In the genomic region with DNA sequence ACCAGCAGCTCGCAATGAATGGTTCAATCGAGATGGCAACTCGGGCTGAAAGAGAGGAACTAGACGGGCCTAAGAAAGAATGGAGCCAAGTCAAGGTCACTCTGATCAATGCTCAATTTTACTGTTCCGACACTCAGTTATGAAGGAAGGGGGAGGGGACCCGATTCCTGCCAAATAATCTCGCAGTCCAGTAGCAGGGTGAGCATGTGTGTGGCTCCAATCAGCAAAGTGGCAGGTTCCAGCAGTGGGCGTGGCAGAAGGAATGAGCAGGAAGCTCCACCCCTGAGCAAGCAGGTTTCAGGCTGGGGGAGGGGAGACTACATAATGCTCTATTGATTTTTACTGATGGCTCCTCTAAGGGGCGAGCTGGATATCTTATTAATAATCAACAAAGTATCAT, we compare ENCODE assay signal across 24 mouse cellular contexts. TPM values are rescaled to one million over a fixed set of nuclear protein-coding genes. Genes with fewer than 3 reads are reported as not detected.
DNase-seq lines count a peak whose midpoint lies in the region; ATAC-seq and TF ChIP-seq lines count a peak whose summit lies in the region.
"Not testable (repeated sequence)": the region's sequence is repeated elsewhere in the genome, so short reads cannot be mapped to it uniquely, and the experiment has no call there.
"Had no signal": no experiment of that assay in that cellular context is flagged by ENCODE, and none has a peak within 500 bp of the region (broad histone marks: within the 10 kb centered on the region; RNA-seq: fewer than 3 reads in every experiment).

No protein-coding gene starts in this region.

- H3K4me1 ChIP-seq in hindbrain, embryonic 11.5 days (replicated peaks; ENCODE audit: control insufficient read depth, insufficient read depth, low read length); hindbrain, embryonic 15.5 days (replicated peaks); hindbrain, postnatal 0 days (ENCODE audit: insufficient read depth, low read length); neural tube, embryonic 13.5 days (replicated peaks): not testable (repeated sequence)

- peak; percentile 10 for DNase-seq in brain, embryonic 14.5 days (ENCODE audit: low read depth)
- not testable (repeated sequence) for DNase-seq in hindbrain, embryonic 11.5 days (ENCODE audit: low spot score)
- DNase-seq in hindbrain, postnatal 0 days (ENCODE audit: low spot score) = peak; percentile 2
- peak; percentile 52 for DNase-seq in kidney, adult 9 months

- not testable (repeated sequence) for H3K9ac ChIP-seq in hindbrain, embryonic 11.5 days (ENCODE audit: low read depth, low read length); hindbrain, embryonic 15.5 days; hindbrain, postnatal 0 days (replicated peaks; ENCODE audit: low read length); neural tube, embryonic 13.5 days

- H3K9me3 ChIP-seq in hindbrain, embryonic 11.5 days (ENCODE audit: control insufficient read depth, low read length); hindbrain, embryonic 15.5 days; hindbrain, postnatal 0 days (ENCODE audit: low read length); neural tube, embryonic 13.5 days: not testable (repeated sequence)

- TF ChIP-seq POLR2A in brain, embryonic 14.5 days (IDR thresholded peaks at IDR 0.05; ENCODE audit: borderline replicate concordance, extremely low read depth, insufficient read depth, insufficient read length, poor library complexity, severe bottlenecking) = not testable (repeated sequence)

- not testable (repeated sequence) for H3K4me3 ChIP-seq in hindbrain, embryonic 11.5 days (ENCODE audit: low read depth, low read length); hindbrain, embryonic 15.5 days; hindbrain, postnatal 0 days (ENCODE audit: low read length); neural tube, embryonic 13.5 days

- 0 out of 2 replicates have a peak, but pooled peaks have one; percentile 30 for ATAC-seq in hindbrain, embryonic 11.5 days (ENCODE audit: low FRiP score)
- ATAC-seq in hindbrain, embryonic 15.5 days (ENCODE audit: low FRiP score, low read depth) = peak; percentile 51; the same call in 1 of the 2 replicates
- ATAC-seq in hindbrain, postnatal 0 days = not testable (repeated sequence)
- ATAC-seq in neural tube, embryonic 13.5 days (ENCODE audit: low read depth) = 0 out of 2 replicates have a peak, but pooled peaks have one; percentile 53

- H3K36me3 ChIP-seq in hindbrain, embryonic 11.5 days (ENCODE audit: control insufficient read depth, insufficient read depth, low read length); hindbrain, embryonic 15.5 days; hindbrain, postnatal 0 days (ENCODE audit: insufficient read depth, low read length); neural tube, embryonic 13.5 days: not testable (repeated sequence)

- not testable (repeated sequence) for H3K27me3 ChIP-seq in hindbrain, embryonic 11.5 days (ENCODE audit: control insufficient read depth, insufficient read depth, low read length); hindbrain, embryonic 15.5 days; hindbrain, postnatal 0 days (ENCODE audit: insufficient read depth, low read length); neural tube, embryonic 13.5 days

- TF ChIP-seq CTCF in brain, embryonic 14.5 days (IDR thresholded peaks at IDR 0.05; ENCODE audit: borderline replicate concordance, extremely low read depth, insufficient read depth, insufficient read length); hindbrain, postnatal 0 days (IDR thresholded peaks at IDR 0.05; ENCODE audit: low read depth): not testable (repeated sequence)

- not testable (repeated sequence) for H3K4me2 ChIP-seq in hindbrain, embryonic 11.5 days (replicated peaks; ENCODE audit: low read depth, low read length); hindbrain, embryonic 15.5 days; hindbrain, postnatal 0 days (ENCODE audit: low read depth, low read length); neural tube, embryonic 13.5 days

- WGBS in hindbrain, embryonic 11.5 days = 89% methylated on average over 9 of the region's 9 CpGs
- 80% methylated on average over 9 of the region's 9 CpGs for WGBS in hindbrain, embryonic 15.5 days
- 73% methylated on average over 9 of the region's 9 CpGs for WGBS in hindbrain, postnatal 0 days
- WGBS in neural tube, embryonic 13.5 days = 83% methylated on average over 9 of the region's 9 CpGs

- not testable (repeated sequence) for H3K27ac ChIP-seq in hindbrain, embryonic 11.5 days (ENCODE audit: low read depth, low read length); hindbrain, embryonic 15.5 days (replicated peaks); hindbrain, postnatal 0 days; neural tube, embryonic 13.5 days (replicated peaks)

RNA-seq across cellular contexts. Expression of gene Olfr608, which starts 7.4 kb away (rescaled TPM):
- not detected in 2 replicates for polyA plus RNA-seq in brain, embryonic 14.5 days (2012; rRNA removed)
- polyA plus RNA-seq in hindbrain, embryonic 11.5 days (2014; fragmentation: Nextera tagmentation; extraction: Ambion mirVana) = not detected in 2 replicates
- not detected in 2 replicates for polyA plus RNA-seq in hindbrain, embryonic 15.5 days (2015; fragmentation: Nextera tagmentation; extraction: Ambion mirVana)
- total RNA-seq in hindbrain, postnatal 0 days (2014; rRNA removed) = not detected in 2 replicates
- not detected in 2 replicates for polyA plus RNA-seq in hindbrain, postnatal 0 days (2015; fragmentation: Nextera tagmentation; extraction: Ambion mirVana)
- not detected in 2 replicates for polyA plus RNA-seq in neural tube, embryonic 13.5 days (2015; fragmentation: Nextera tagmentation; extraction: Ambion mirVana)
- total RNA-seq: adrenal gland, adult 18-20 months; adrenal gland, adult 8-10 months; adrenal gland, postnatal 14 days; adrenal gland, postnatal 36 days; CH12.LX; common myeloid progenitor, adult 5-6 weeks; forebrain, postnatal 0 days; G1E had no signal
- polyA plus RNA-seq: activated CD4-positive, CD25-positive, alpha-beta regulatory T cell, adult 4 months; CD4-positive, CD25-positive, alpha-beta regulatory T cell, adult 4 months; embryonic facial prominence, embryonic 11.5 days; embryonic facial prominence, embryonic 13.5 days; erythroblast, embryonic 14.5 days; forebrain, embryonic 10.5 days; forebrain, embryonic 12.5 days; forebrain, embryonic 15.5 days; forebrain, postnatal 0 days; G1E; Patski had no signal

RNA-seq across cellular contexts. Expression of gene Olfr607, which starts 13.2 kb away (rescaled TPM):
- not detected in 2 replicates for polyA plus RNA-seq in brain, embryonic 14.5 days (2012; rRNA removed)
- not detected in 2 replicates for polyA plus RNA-seq in hindbrain, embryonic 11.5 days (2014; fragmentation: Nextera tagmentation; extraction: Ambion mirVana)
- not detected in 2 replicates for polyA plus RNA-seq in hindbrain, embryonic 15.5 days (2015; fragmentation: Nextera tagmentation; extraction: Ambion mirVana)
- not detected in 2 replicates for total RNA-seq in hindbrain, postnatal 0 days (2014; rRNA removed)
- polyA plus RNA-seq in hindbrain, postnatal 0 days (2015; fragmentation: Nextera tagmentation; extraction: Ambion mirVana) = not detected in 2 replicates
- polyA plus RNA-seq in neural tube, embryonic 13.5 days (2015; fragmentation: Nextera tagmentation; extraction: Ambion mirVana) = not detected in 2 replicates
- total RNA-seq: adrenal gland, adult 18-20 months; adrenal gland, adult 8-10 months; adrenal gland, postnatal 14 days; adrenal gland, postnatal 36 days; CH12.LX; common myeloid progenitor, adult 5-6 weeks; forebrain, postnatal 0 days had no signal
- polyA plus RNA-seq: embryonic facial prominence, embryonic 11.5 days; embryonic facial prominence, embryonic 13.5 days; embryonic facial prominence, embryonic 15.5 days; erythroblast, embryonic 14.5 days; forebrain, embryonic 10.5 days; forebrain, embryonic 12.5 days; forebrain, embryonic 15.5 days; forebrain, postnatal 0 days; G1E; Patski had no signal

RNA-seq across cellular contexts. Expression of gene Olfr609, which starts 20.8 kb away (rescaled TPM):
- not detected in 2 replicates for polyA plus RNA-seq in brain, embryonic 14.5 days (2012; rRNA removed)
- not detected in 2 replicates for polyA plus RNA-seq in hindbrain, embryonic 11.5 days (2014; fragmentation: Nextera tagmentation; extraction: Ambion mirVana)
- not detected in 2 replicates for polyA plus RNA-seq in hindbrain, embryonic 15.5 days (2015; fragmentation: Nextera tagmentation; extraction: Ambion mirVana)
- not detected in 2 replicates for total RNA-seq in hindbrain, postnatal 0 days (2014; rRNA removed)
- polyA plus RNA-seq in hindbrain, postnatal 0 days (2015; fragmentation: Nextera tagmentation; extraction: Ambion mirVana) = not detected in 2 replicates
- not detected in 2 replicates for polyA plus RNA-seq in neural tube, embryonic 13.5 days (2015; fragmentation: Nextera tagmentation; extraction: Ambion mirVana)
- total RNA-seq: adrenal gland, adult 18-20 months; adrenal gland, adult 8-10 months; adrenal gland, postnatal 14 days; adrenal gland, postnatal 36 days; CH12.LX; common myeloid progenitor, adult 5-6 weeks; forebrain, postnatal 0 days; G1E had no signal
- polyA plus RNA-seq: activated CD4-positive, CD25-positive, alpha-beta regulatory T cell, adult 4 months; CD4-positive, CD25-positive, alpha-beta regulatory T cell, adult 4 months; embryonic facial prominence, embryonic 11.5 days; embryonic facial prominence, embryonic 13.5 days; embryonic facial prominence, embryonic 15.5 days; erythroblast, embryonic 14.5 days; forebrain, embryonic 10.5 days; forebrain, embryonic 12.5 days; forebrain, embryonic 15.5 days; forebrain, postnatal 0 days; G1E; Patski had no signal

RNA-seq across cellular contexts. Expression of gene Olfr606, which starts 28.3 kb away (rescaled TPM):
- not detected in 2 replicates for polyA plus RNA-seq in brain, embryonic 14.5 days (2012; rRNA removed)
- not detected in 2 replicates for polyA plus RNA-seq in hindbrain, embryonic 11.5 days (2014; fragmentation: Nextera tagmentation; extraction: Ambion mirVana)
- not detected in 2 replicates for polyA plus RNA-seq in hindbrain, embryonic 15.5 days (2015; fragmentation: Nextera tagmentation; extraction: Ambion mirVana)
- total RNA-seq in hindbrain, postnatal 0 days (2014; rRNA removed) = not detected in 2 replicates
- not detected in 2 replicates for polyA plus RNA-seq in hindbrain, postnatal 0 days (2015; fragmentation: Nextera tagmentation; extraction: Ambion mirVana)
- not detected in 2 replicates for polyA plus RNA-seq in neural tube, embryonic 13.5 days (2015; fragmentation: Nextera tagmentation; extraction: Ambion mirVana)
- total RNA-seq: adrenal gland, adult 18-20 months; adrenal gland, adult 8-10 months; adrenal gland, postnatal 14 days; adrenal gland, postnatal 36 days; CH12.LX; common myeloid progenitor, adult 5-6 weeks; forebrain, postnatal 0 days had no signal
- polyA plus RNA-seq: activated CD4-positive, CD25-positive, alpha-beta regulatory T cell, adult 4 months; CD4-positive, CD25-positive, alpha-beta regulatory T cell, adult 4 months; embryonic facial prominence, embryonic 11.5 days; embryonic facial prominence, embryonic 13.5 days; erythroblast, embryonic 14.5 days; forebrain, embryonic 10.5 days; forebrain, embryonic 12.5 days; forebrain, embryonic 15.5 days; forebrain, postnatal 0 days; G1E; Patski had no signal

RNA-seq across cellular contexts. Expression of gene Olfr605, which starts 31.9 kb away (rescaled TPM):
- not detected in 2 replicates for polyA plus RNA-seq in brain, embryonic 14.5 days (2012; rRNA removed)
- polyA plus RNA-seq in hindbrain, embryonic 11.5 days (2014; fragmentation: Nextera tagmentation; extraction: Ambion mirVana) = not detected in 2 replicates
- polyA plus RNA-seq in hindbrain, embryonic 15.5 days (2015; fragmentation: Nextera tagmentation; extraction: Ambion mirVana) = not detected in 2 replicates
- not detected in 2 replicates for total RNA-seq in hindbrain, postnatal 0 days (2014; rRNA removed)
- polyA plus RNA-seq in hindbrain, postnatal 0 days (2015; fragmentation: Nextera tagmentation; extraction: Ambion mirVana) = not detected in 2 replicates
- not detected in 2 replicates for polyA plus RNA-seq in neural tube, embryonic 13.5 days (2015; fragmentation: Nextera tagmentation; extraction: Ambion mirVana)
- total RNA-seq: adrenal gland, adult 18-20 months; adrenal gland, adult 8-10 months; adrenal gland, postnatal 14 days; adrenal gland, postnatal 36 days; CH12.LX; common myeloid progenitor, adult 5-6 weeks; forebrain, postnatal 0 days had no signal
- polyA plus RNA-seq: activated CD4-positive, CD25-positive, alpha-beta regulatory T cell, adult 4 months; CD4-positive, CD25-positive, alpha-beta regulatory T cell, adult 4 months; embryonic facial prominence, embryonic 11.5 days; embryonic facial prominence, embryonic 13.5 days; embryonic facial prominence, embryonic 15.5 days; erythroblast, embryonic 14.5 days; forebrain, embryonic 10.5 days; forebrain, embryonic 12.5 days; forebrain, embryonic 15.5 days; forebrain, postnatal 0 days; G1E; Patski had no signal
